Mouse (Mus musculus) stomach, postnatal 0 days (tissue): Measurements from ENCODE around the gene Mcts2. TPM values are rescaled to one million over a fixed set of nuclear protein-coding genes. Genes with fewer than 3 reads are reported as not detected.

Source experiments
- ATAC-seq: fragments of 200-750 bp; cut with Nextera tagmentation; 2 replicates; pipeline ENCODE4 v1.8.0; 2017; ENCODE audit not compliant: low FRiP score, low TSS enrichment
- DNase-seq: peaks from one replicate; pipeline ENCODE4 v3.0.0-alpha.2; 2016; ENCODE audit warnings: low spot score
- H3K27ac ChIP-seq: fragments of 300-500 bp; sonication (generic); replicated peaks from 2 replicates; pipeline ENCODE4 v1.5.1; 2014; ENCODE audit warnings: mild to moderate bottlenecking, control low read depth
- H3K27me3 ChIP-seq: fragments of 300-500 bp; sonication (generic); 2 replicates; pipeline ENCODE4 v1.6.1; 2014; ENCODE audit warnings: low read length; ENCODE audit not compliant: control insufficient read depth, insufficient read depth
- H3K36me3 ChIP-seq: fragments of 300-500 bp; sonication (generic); 2 replicates; pipeline ENCODE4 v1.6.1; 2014; ENCODE audit warnings: low read length, mixed read lengths; ENCODE audit not compliant: control insufficient read depth, insufficient read depth
- H3K4me1 ChIP-seq: fragments of 300-500 bp; sonication (generic); replicated peaks from 2 replicates; pipeline ENCODE4 v1.6.1; 2014; ENCODE audit warnings: antibody characterized with exemption; ENCODE audit not compliant: control insufficient read depth, insufficient read depth
- H3K4me2 ChIP-seq: fragments of 300-500 bp; sonication (generic); replicated peaks from 2 replicates; pipeline ENCODE4 v1.6.1; 2014; ENCODE audit warnings: low read depth, mild to moderate bottlenecking, control low read depth, moderate library complexity
- H3K4me3 ChIP-seq: fragments of 300-500 bp; sonication (generic); 2 replicates; pipeline ENCODE4 v1.5.1; 2014; ENCODE audit warnings: low read depth, low read length, control low read depth
- H3K9ac ChIP-seq: fragments of 300-500 bp; sonication (generic); 2 replicates; pipeline ENCODE4 v1.6.1; 2014; ENCODE audit warnings: mild to moderate bottlenecking, low read length, control low read depth, mixed read lengths
- H3K9me3 ChIP-seq: fragments of 300-500 bp; sonication (generic); 2 replicates; pipeline ENCODE4 v1.6.1; 2016; ENCODE audit warnings: low read length; ENCODE audit not compliant: control insufficient read depth
- CTCF ChIP-seq: IDR thresholded peaks from 2 replicates; pipeline ENCODE4 v1.5.1; 2016; ENCODE audit warnings: antibody characterized with exemption, low read depth, mild to moderate bottlenecking, moderate library complexity
- EP300 ChIP-seq: optimal IDR thresholded peaks from 2 replicates; pipeline ENCODE3; 2016; ENCODE audit warnings: antibody characterized with exemption
- WGBS: fragments of 180-500 bp; shearing (Covaris S2); extraction: QIAGEN DNeasy Blood & Tissue Kit; methylation state at CpG from one replicate; pipeline ENCODE4 v1.1.7; 2014; 5-methylcytosine and 5-hydroxymethylcytosine counted together
- polyA plus RNA-seq: library from polyadenylated mRNA; unstranded; fragments of >200 nt; fragmentation: Nextera tagmentation; extraction: Ambion mirVana; gene quantifications from 2 replicates; pipeline ENCODE4 v1.2.1, GENCODE M21; 2015

The Mcts2 gene
- polyA plus RNA-seq, 1 experiment from 2014 or later = 23.4 TPM

- H3K36me3 ChIP-seq = no peaks in the 10 kb centered on the region
- H3K4me3 ChIP-seq = no peak overlapping the region
- 69% methylated on average over 14 of the region's 14 CpGs for WGBS
- peaks cover 12% of the 10 kb centered on the region for H3K4me1 ChIP-seq
- peak; percentile 70 for DNase-seq
- no peak overlapping the region for H3K4me2 ChIP-seq
- peak overlapping the region; percentile 91 for H3K27ac ChIP-seq
- no peaks in the 10 kb centered on the region for H3K9me3 ChIP-seq
- peak; percentile 43 for ATAC-seq
- H3K27me3 ChIP-seq = no peaks in the 10 kb centered on the region
- TF ChIP-seq EP300 (no peak), CTCF (no peak)
- 0 out of 2 replicates have a peak overlapping the region, but pooled peaks have one; percentile 18 for H3K9ac ChIP-seq
Measured at GRCm38 (mm10) chr2:152727795-152728510, 41.1 kb downstream of the Mcts2 start.

- no peaks in the 10 kb centered on the region for H3K27me3 ChIP-seq
- H3K9me3 ChIP-seq = no peaks in the 10 kb centered on the region
- H3K9ac ChIP-seq = no peak overlapping the region
- H3K4me3 ChIP-seq = no peak overlapping the region
- TF ChIP-seq CTCF (no peak), EP300 (no peak)
- DNase-seq = peak; percentile 17
- 51% methylated on average over 7 of the region's 7 CpGs for WGBS
- ATAC-seq = no peak
- H3K4me2 ChIP-seq = no peak overlapping the region
- H3K36me3 ChIP-seq = no peaks in the 10 kb centered on the region
- H3K4me1 ChIP-seq = peaks cover 10% of the 10 kb centered on the region
- peak overlapping the region; percentile 91 for H3K27ac ChIP-seq
Measured at GRCm38 (mm10) chr2:152728594-152728993, 41.8 kb downstream of the Mcts2 start.

GRCm38 (mm10) chr2:152729013-152729635 is 42.3 kb downstream of the Mcts2 start:
- no peaks in the 10 kb centered on the region for H3K36me3 ChIP-seq
- peak overlapping the region; percentile 91 for H3K27ac ChIP-seq
- no peak overlapping the region; the same call in 1 of the 2 replicates for H3K4me2 ChIP-seq
- 29% methylated on average over 8 of the region's 8 CpGs for WGBS
- ATAC-seq (no peak; the same call in 1 of the 2 replicates), DNase-seq (no peak)
- H3K4me1 ChIP-seq = peaks cover 9% of the 10 kb centered on the region
- TF ChIP-seq EP300 (no peak), CTCF (no peak)
- no peak overlapping the region for H3K4me3 ChIP-seq
- no peak overlapping the region for H3K9ac ChIP-seq
- H3K9me3 ChIP-seq = no peaks in the 10 kb centered on the region
- no peaks in the 10 kb centered on the region for H3K27me3 ChIP-seq

GRCm38 (mm10) chr2:152729636-152730020 is 42.8 kb downstream of the Mcts2 start:
- peak; percentile 72 for DNase-seq
- no peaks in the 10 kb centered on the region for H3K9me3 ChIP-seq
- no peaks in the 10 kb centered on the region for H3K36me3 ChIP-seq
- no peak overlapping the region; the same call in 1 of the 2 replicates for H3K4me2 ChIP-seq
- WGBS = 22% methylated on average over 7 of the region's 7 CpGs
- H3K4me1 ChIP-seq = peaks cover 11% of the 10 kb centered on the region
- H3K27me3 ChIP-seq = no peaks in the 10 kb centered on the region
- peak; percentile 66 for ATAC-seq
- TF ChIP-seq EP300 = no peak
- no peak for TF ChIP-seq CTCF
- 0 out of 2 replicates have a peak overlapping the region, but pooled peaks have one; percentile 13 for H3K9ac ChIP-seq
- H3K4me3 ChIP-seq = no peak overlapping the region
- peak overlapping the region; percentile 91 for H3K27ac ChIP-seq

- no peak for TF ChIP-seq EP300
- TF ChIP-seq CTCF = no peak
- 62% methylated on average over 2 of the region's 2 CpGs for WGBS
- no peaks in the 10 kb centered on the region for H3K27me3 ChIP-seq
- no peak overlapping the region for H3K9ac ChIP-seq
- H3K4me2 ChIP-seq = no peak overlapping the region
- H3K9me3 ChIP-seq = no peaks in the 10 kb centered on the region
- DNase-seq (peak; percentile 82), ATAC-seq (no peak)
- H3K4me3 ChIP-seq = no peak overlapping the region
- H3K36me3 ChIP-seq = no peaks in the 10 kb centered on the region
- peak overlapping the region; percentile 14; the same call in 1 of the 2 replicates for H3K27ac ChIP-seq
- peaks cover 11% of the 10 kb centered on the region for H3K4me1 ChIP-seq
Measured at GRCm38 (mm10) chr2:152733201-152733600, 46.4 kb downstream of the Mcts2 start.

- peak overlapping the region; percentile 78 for H3K4me3 ChIP-seq
- WGBS = 13% methylated on average over 10 of the region's 10 CpGs
- H3K9ac ChIP-seq = peak overlapping the region; percentile 5
- ATAC-seq (no peak), DNase-seq (peak; percentile 28)
- peak overlapping the region; percentile 93 for H3K27ac ChIP-seq
- no peak for TF ChIP-seq EP300
- TF ChIP-seq CTCF = no peak
- H3K9me3 ChIP-seq = no peaks in the 10 kb centered on the region
- no peaks in the 10 kb centered on the region for H3K36me3 ChIP-seq
- no peaks in the 10 kb centered on the region for H3K27me3 ChIP-seq
- peak overlapping the region; percentile 86 for H3K4me2 ChIP-seq
- H3K4me1 ChIP-seq = 0 out of 2 replicates have a peak, but pooled peaks cover 8% of the 10 kb centered on the region
Measured at GRCm38 (mm10) chr2:152734501-152734900, 47.7 kb downstream of the Mcts2 start.
